Mouse (Mus musculus) brain, embryonic 14.5 days (tissue): ENCODE results near the gene B3galt5. TPM values are rescaled to one million over a fixed set of nuclear protein-coding genes. Genes with fewer than 3 reads are reported as not detected.
A peak's percentile ranks its signal among the peaks of the same experiment; 100 is the strongest.

ENCODE experiments used
- DNase-seq: peaks from one replicate; pipeline ENCODE4 v3.0.0-alpha.2; 2011; ENCODE audit warnings: low read depth
- CTCF ChIP-seq: fragments of 200-500 bp; IDR thresholded peaks from 2 replicates; pipeline ENCODE4 v1.5.1; 2012; ENCODE audit warnings: inconsistent platforms, mild to moderate bottlenecking, moderate library complexity, borderline replicate concordance; ENCODE audit not compliant: insufficient read depth, insufficient read length; ENCODE audit errors: extremely low read depth
- POLR2A ChIP-seq: fragments of 200-500 bp; IDR thresholded peaks from 2 replicates; pipeline ENCODE4 v1.6.1; 2012; ENCODE audit warnings: mild to moderate bottlenecking, inconsistent platforms, borderline replicate concordance; ENCODE audit not compliant: poor library complexity, insufficient read depth, insufficient read length, severe bottlenecking; ENCODE audit errors: extremely low read depth
- polyA plus RNA-seq: library from polyadenylated mRNA; depleted of rRNA; stranded (reverse); fragments of >200 nt; gene quantifications from 2 replicates; pipeline ENCODE4 v1.2.3, GENCODE M21; 2012; rRNA removed

The B3galt5 gene
- polyA plus RNA-seq, 1 experiment = 2.8 TPM

DNA sequence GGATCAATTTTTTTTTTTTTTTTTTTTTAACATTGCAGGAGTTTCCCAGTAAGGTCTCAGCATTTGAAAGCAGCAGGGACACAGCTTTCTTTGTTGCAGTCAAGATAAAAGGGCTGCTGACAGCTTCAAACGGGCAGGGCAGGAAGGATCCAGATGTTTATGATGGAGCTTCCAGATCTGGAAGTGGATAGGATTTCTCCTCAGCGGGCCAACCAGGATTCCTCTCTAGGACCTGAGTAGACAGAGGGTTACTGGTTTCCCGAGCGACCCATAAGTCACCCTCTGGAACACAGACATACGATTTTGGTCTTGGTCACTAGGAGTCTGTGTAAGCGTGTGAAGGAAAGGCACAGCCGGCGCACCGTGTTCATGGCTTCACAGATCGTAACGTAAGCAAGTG lies 112.5 kb downstream of the B3galt5 start:
- TF ChIP-seq POLR2A (no peak), CTCF (no peak)
- DNase-seq = no peak

DNA sequence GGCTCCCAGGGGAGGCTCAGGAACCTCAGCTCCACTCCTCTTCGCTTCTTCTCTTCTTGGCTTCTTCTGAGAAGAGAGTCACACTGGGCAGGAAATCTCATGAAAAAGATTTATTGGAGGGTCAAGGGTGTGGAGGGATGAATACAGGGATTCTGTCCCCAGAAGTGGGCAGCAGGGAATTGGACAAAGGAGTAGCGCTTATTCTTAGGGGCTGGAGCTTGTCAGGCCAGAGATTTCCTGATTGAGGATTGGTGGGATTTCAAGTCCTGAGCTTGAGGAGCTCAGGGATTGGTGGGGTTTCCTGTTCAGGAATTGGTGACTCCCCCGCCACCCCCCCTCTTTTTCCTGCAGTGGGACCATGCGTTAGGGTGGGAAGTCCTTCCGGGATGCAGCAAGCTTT lies 113.2 kb downstream of the B3galt5 start:
- TF ChIP-seq POLR2A = no peak
- TF ChIP-seq CTCF = no peak
- no peak for DNase-seq

DNA sequence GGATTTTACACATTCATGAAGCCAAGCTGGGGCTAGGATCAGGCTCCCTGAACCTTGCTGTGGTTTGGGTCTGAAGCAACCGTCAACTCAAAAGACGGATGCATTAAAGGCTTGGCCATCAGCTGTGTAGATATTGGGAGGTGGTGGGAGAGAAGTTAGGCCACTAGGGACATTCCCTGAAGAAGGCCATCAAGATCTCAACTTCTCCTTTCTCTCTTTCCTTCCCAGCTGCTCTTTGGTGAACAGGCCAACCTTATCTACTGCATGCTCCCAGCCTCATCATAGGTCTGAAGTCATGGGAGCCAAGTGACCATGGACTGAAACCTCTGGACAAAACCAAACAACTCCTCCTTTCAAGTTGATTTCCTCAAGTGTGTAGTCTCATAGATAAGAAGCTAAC lies 115.9 kb downstream of the B3galt5 start:
- DNase-seq = no peak
- no peak for TF ChIP-seq CTCF
- no peak for TF ChIP-seq POLR2A

DNA sequence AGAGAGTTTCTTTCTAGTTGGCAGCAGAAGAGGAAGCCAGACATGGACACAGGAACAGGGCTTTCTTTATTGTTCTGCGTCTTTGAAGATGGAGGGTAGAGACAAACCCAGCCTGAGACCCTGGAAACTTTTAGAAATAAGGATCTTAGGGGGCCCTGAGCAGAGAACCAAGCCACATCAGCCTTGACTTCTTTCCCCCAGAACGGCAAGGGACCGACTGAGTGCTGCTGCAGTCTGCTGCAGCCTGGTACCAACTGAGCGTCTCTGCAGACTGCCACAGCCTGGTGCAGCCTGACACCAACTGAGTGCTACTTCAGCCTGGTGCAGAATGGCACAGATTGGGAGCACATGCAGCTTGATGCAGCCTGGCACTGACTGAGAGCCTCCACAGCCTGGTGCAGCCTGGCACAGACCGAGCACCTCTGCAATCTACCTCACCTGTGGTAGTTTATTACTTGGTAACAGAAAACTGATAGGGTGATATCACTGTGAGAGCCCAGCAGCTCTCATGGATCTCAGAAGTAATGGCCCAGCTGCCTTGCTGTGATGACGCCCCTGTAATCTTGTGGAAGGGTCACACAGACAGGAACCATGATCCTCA lies 117.8 kb downstream of the B3galt5 start:
- no peak for TF ChIP-seq POLR2A
- TF ChIP-seq CTCF = no peak
- no peak for DNase-seq

DNA sequence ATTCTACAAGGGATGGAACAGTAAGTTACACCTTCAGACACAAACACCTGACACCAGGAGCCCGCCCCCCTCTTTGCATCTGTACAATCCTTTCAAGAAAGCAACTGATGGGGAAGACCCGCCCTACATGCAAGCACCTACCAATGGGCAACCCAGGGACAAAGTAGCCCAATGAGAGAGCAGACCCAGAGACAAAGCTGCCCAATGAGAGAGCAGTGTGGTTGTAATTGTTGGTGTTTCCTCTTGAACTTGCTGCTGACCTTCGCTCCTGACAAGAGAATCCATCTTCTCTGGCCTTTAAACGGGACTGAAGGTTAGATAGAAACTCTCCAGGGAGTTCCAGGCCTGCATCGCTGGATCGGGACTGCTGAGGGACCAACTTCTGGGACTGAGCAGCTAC lies 118.4 kb downstream of the B3galt5 start:
- peak; percentile 72 for DNase-seq
- TF ChIP-seq CTCF = no peak
- no peak for TF ChIP-seq POLR2A

DNA sequence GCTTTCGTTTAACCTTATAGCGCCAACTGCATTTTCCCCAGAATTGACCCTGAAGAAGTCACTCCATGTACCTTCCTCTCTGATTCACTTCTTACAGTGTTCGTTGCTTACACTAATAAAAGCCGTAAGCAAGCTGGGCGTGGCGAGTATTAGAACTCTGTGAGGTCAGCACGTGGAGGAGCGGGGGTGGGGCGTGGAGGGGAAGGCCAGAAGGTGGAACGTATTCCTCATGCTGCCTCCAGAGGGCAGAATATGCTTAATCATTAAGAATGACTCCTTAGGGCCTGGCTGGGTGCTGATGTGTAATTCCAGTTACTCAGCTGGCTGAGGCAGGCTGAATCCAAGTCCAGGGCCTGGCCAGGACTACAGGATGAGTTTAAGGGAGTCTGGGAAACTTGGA lies 122.3 kb downstream of the B3galt5 start:
- DNase-seq = peak; percentile 74
- no peak for TF ChIP-seq POLR2A
- peak; percentile 59 for TF ChIP-seq CTCF

DNA sequence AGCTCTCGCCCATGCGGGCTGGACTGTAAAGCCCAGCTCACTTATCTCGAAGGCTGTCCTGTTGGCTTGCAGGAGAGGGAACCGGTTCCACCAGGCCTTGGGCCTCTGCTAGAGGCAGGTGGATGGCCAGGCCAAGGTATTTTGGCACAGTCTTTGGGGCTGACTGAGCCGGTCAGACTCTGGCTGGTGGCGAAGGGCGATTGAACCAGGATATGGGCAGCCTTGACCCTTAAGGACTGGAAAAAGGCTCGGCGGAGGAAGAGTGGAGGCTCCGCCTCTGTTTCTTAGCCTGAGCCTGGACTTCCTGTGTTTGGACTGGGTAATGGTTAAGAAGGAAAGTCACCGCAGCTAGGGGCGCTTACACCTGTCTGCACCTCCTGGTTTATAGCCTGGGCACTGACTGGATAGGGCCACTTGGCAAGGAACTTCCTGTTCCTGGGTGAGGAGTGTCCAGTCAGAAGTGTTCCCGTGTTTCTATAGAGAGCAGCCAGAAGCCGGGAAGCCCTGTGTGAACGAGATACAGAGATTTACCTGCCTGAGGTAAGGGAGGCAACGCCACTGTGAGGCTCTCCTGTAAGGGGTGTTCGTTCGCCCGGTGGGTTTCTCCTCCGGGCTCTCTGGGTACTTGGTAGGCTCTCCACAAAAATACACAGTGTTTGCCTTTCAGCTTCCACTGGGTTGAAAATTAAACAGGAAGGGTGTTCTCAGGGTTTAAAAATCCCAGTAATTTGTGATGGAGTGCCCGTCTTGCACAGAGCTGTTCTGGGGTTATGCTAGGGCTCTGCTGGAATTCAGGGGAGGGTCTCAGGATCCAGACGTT lies 125.9 kb downstream of the B3galt5 start:
- TF ChIP-seq POLR2A (no peak), CTCF (no peak)
- DNase-seq = no peak

DNA sequence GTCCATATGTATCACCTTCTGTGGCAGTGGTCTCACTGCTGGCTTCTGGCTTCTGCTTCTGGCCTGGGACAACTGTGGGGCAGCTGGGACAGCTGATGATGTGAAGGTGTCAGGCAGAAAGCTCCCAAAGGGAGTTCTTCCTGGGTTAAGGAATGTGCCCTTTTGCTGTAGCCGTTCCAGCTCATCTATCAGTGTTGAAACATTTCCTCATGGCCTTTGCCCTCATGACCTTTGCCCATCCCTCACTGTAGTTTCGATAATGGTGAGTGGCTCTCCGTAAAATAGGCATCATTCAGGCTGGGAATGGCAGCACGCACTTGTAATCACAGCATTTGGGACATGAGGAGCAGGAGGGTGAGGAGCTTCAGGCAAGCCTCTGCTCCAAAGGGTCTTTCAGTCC lies 127.3 kb downstream of the B3galt5 start:
- no peak for DNase-seq
- TF ChIP-seq CTCF = no peak
- no peak for TF ChIP-seq POLR2A

DNA sequence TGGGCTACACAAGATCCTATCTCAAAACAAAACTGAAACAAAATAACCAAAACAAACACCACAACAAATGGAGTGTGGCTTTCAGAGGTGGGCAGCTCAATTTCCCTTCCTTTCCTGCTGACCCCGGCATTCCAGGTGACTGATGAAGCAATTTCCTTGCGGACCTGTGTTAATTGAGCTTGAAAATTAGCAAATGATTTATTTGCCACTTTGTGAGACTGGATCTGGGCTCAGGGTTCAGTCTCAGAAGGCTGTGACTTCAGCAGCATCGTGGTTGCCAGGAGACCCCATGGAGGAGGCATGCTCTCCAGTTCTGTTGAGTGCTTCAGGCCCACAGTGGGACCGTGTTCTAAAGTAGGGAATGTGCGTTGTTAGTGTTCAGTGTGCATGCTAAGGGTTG lies 127.7 kb downstream of the B3galt5 start:
- DNase-seq = no peak
- no peak for TF ChIP-seq POLR2A
- no peak for TF ChIP-seq CTCF

DNA sequence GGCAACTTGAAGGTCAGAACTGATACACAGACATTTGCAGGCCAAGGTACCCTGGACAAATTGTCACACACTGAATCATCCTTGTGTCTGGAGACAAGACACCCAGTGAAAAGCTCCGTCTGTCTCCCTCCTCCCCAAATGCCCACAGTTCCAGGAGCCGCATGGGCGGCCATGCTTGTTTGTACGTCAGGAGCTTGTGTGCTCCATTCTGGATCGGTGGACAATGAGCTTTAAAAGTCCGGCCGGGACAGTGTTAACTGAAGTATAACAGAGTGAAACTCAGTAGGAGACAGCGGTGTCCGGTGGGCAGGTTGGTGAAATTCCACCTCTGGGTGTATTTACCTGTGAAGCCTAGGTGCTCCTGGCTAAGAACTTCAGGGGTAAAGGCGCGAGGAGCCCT lies 129.3 kb downstream of the B3galt5 start:
- TF ChIP-seq CTCF (no peak), POLR2A (no peak)
- no peak for DNase-seq

Other genes with a start within 250 kb of the B3galt5 start
- gene Psmg1, start 244.8 kb upstream of the B3galt5 start, polyA plus RNA-seq = 43.5 and 48.8 TPM in 2 replicates
- 173 and 181 TPM in 2 replicates for gene Brwd1, start 153.3 kb upstream of the B3galt5 start, polyA plus RNA-seq
- gene Hmgn1, start 108.1 kb upstream of the B3galt5 start, polyA plus RNA-seq = 280 and 336 TPM in 2 replicates
- gene Wrb, start 90.4 kb upstream of the B3galt5 start, polyA plus RNA-seq = 151 and 176 TPM in 2 replicates
- 1.4 and 2.8 TPM in 2 replicates for gene Lca5l, start 43.5 kb upstream of the B3galt5 start, polyA plus RNA-seq
- 1.0 and 2.9 TPM in 2 replicates for gene Sh3bgr, start 35.4 kb upstream of the B3galt5 start, polyA plus RNA-seq
- 0.05 and 0.08 TPM in 2 replicates for gene Itgb2l, start 207.8 kb downstream of the B3galt5 start, polyA plus RNA-seq
- gene Pcp4, start 231.8 kb downstream of the B3galt5 start, polyA plus RNA-seq = 76.6 and 125 TPM in 2 replicates